Mouse (Mus musculus) testis, postnatal 14 days (tissue): Measurements from ENCODE around the gene Ambp.
A peak's percentile ranks its signal among the peaks of the same experiment; 100 is the strongest.

Source experiments
- DNase-seq: peaks from one replicate; pipeline ENCODE4 v3.0.0; 2021; ENCODE audit warnings: low spot score

Gene Ambp

GRCm38 (mm10) chr4:63154699-63155098, at the start of gene Ambp:
Ambp (minus strand) TSS chr4:63154799.
- no peak for DNase-seq

- DNase-seq = no peak
These were observed 49.3 kb upstream of the Ambp start for GRCm38 (mm10) chr4:63203874-63204273.

GRCm38 (mm10) chr4:63199366-63199765, 44.8 kb upstream of the Ambp start:
- DNase-seq = no peak

GRCm38 (mm10) chr4:63194366-63194765, 39.8 kb upstream of the Ambp start:
- no peak for DNase-seq

GRCm38 (mm10) chr4:63191641-63192040, 37.0 kb upstream of the Ambp start:
- no peak for DNase-seq

GRCm38 (mm10) chr4:63186281-63186870, 31.8 kb upstream of the Ambp start:
- DNase-seq = peak; percentile 14

GRCm38 (mm10) chr4:63181556-63181955, 27.0 kb upstream of the Ambp start:
- peak; percentile 14 for DNase-seq

GRCm38 (mm10) chr4:63171969-63172685, 17.5 kb upstream of the Ambp start, which contains the start of gene Kif12:
Kif12 (minus strand) TSS chr4:63172131.
- DNase-seq = no peak

- DNase-seq = no peak
These were observed 16.5 kb upstream of the Ambp start for GRCm38 (mm10) chr4:63171122-63171521.

GRCm38 (mm10) chr4:63170061-63170460, 15.5 kb upstream of the Ambp start:
- DNase-seq = no peak

GRCm38 (mm10) chr4:63166323-63166722, 11.7 kb upstream of the Ambp start:
- no peak for DNase-seq

- DNase-seq = no peak
These were observed 11.0 kb upstream of the Ambp start for GRCm38 (mm10) chr4:63165636-63166035.

- peak; percentile 74 for DNase-seq
These were observed 4.5 kb upstream of the Ambp start for GRCm38 (mm10) chr4:63158961-63159592.

GRCm38 (mm10) chr4:63158192-63158591, 3.6 kb upstream of the Ambp start:
- no peak for DNase-seq

- DNase-seq = no peak
These were observed 2.4 kb upstream of the Ambp start for GRCm38 (mm10) chr4:63156726-63157634.

GRCm38 (mm10) chr4:63155596-63155995, 997 bp upstream of the Ambp start:
- no peak for DNase-seq

GRCm38 (mm10) chr4:63154028-63154427, 571 bp downstream of the Ambp start:
- DNase-seq = no peak

GRCm38 (mm10) chr4:63151127-63151526, 3.5 kb downstream of the Ambp start:
- DNase-seq = no peak

GRCm38 (mm10) chr4:63147268-63147667, 7.3 kb downstream of the Ambp start:
- no peak for DNase-seq

GRCm38 (mm10) chr4:63129891-63130624, 24.5 kb downstream of the Ambp start:
- DNase-seq = no peak

- no peak for DNase-seq
These were observed 29.6 kb downstream of the Ambp start for GRCm38 (mm10) chr4:63124861-63125466.
